Mouse (Mus musculus): Measurements from ENCODE around the gene Asb18.

The Asb18 gene

GRCm38 (mm10) chr1:89901381-89901780, 113.1 kb downstream of the Asb18 start:
- no peak for DNase-seq (ENCODE audit: low spot score in 2 of 2)
